Mouse (Mus musculus) midbrain, embryonic 16.5 days (tissue): ENCODE measurements at regions not wholly inside any gene's neighbourhood (a gene's known extent, or its start where the extent isn't known, plus 50 kb on each side); places are given as distances from the start of the nearest gene placed in this dataset.

Source experiments
- ATAC-seq: fragments of 200-750 bp; cut with Nextera tagmentation; 2 replicates; pipeline ENCODE4 v1.8.0; 2017; ENCODE audit warnings: moderate TSS enrichment
- H3K27ac ChIP-seq: fragments of 300-500 bp; sonication (generic); 2 replicates; pipeline ENCODE4 v1.5.1; 2014; ENCODE audit warnings: mild to moderate bottlenecking, low read length, mixed read lengths
- H3K27me3 ChIP-seq: fragments of 300-500 bp; sonication (generic); 2 replicates; pipeline ENCODE4 v1.6.1; 2014; ENCODE audit warnings: low read depth, low read length, mixed read lengths; ENCODE audit not compliant: control insufficient read depth, insufficient read depth
- H3K36me3 ChIP-seq: fragments of 300-500 bp; sonication (generic); 2 replicates; pipeline ENCODE4 v1.6.1; 2014; ENCODE audit warnings: mild to moderate bottlenecking, low read length, moderate library complexity, mixed read lengths; ENCODE audit not compliant: control insufficient read depth, insufficient read depth
- H3K4me1 ChIP-seq: fragments of 300-500 bp; sonication (generic); 2 replicates; pipeline ENCODE4 v1.6.1; 2014; ENCODE audit warnings: mild to moderate bottlenecking, low read length, mixed read lengths; ENCODE audit not compliant: control insufficient read depth, insufficient read depth
- H3K4me2 ChIP-seq: fragments of 300-500 bp; sonication (generic); 2 replicates; pipeline ENCODE4 v1.6.1; 2014; ENCODE audit warnings: mild to moderate bottlenecking, low read length, mixed read lengths
- H3K4me3 ChIP-seq: fragments of 300-500 bp; sonication (generic); 2 replicates; pipeline ENCODE4 v1.5.1; 2014; ENCODE audit warnings: low read depth, mild to moderate bottlenecking, low read length, moderate library complexity, mixed read lengths
- H3K9ac ChIP-seq: fragments of 300-500 bp; sonication (generic); 2 replicates; pipeline ENCODE4 v1.6.1; 2014; ENCODE audit warnings: low read depth, low read length, mixed read lengths
- H3K9me3 ChIP-seq: fragments of 300-500 bp; sonication (generic); replicated peaks from 2 replicates; pipeline ENCODE4 v1.6.1; 2014; ENCODE audit warnings: mild to moderate bottlenecking, low read length, mixed read lengths; ENCODE audit not compliant: control insufficient read depth, poor library complexity, severe bottlenecking
- WGBS: fragments of 180-500 bp; shearing (Covaris S2); extraction: QIAGEN DNeasy Blood & Tissue Kit; methylation state at CpG from one replicate; pipeline ENCODE4 v1.1.7; 2014; 5-methylcytosine and 5-hydroxymethylcytosine counted together

- H3K9ac ChIP-seq: no peak overlapping the region
- no peak overlapping the region for H3K4me2 ChIP-seq
- H3K4me3 ChIP-seq: no peak overlapping the region
- ATAC-seq: no peak
- 85% methylated on average over 9 of the region's 9 CpGs for WGBS
- H3K9me3 ChIP-seq: no peaks in the 10 kb centered on the region
- no peak overlapping the region for H3K27ac ChIP-seq
- no peaks in the 10 kb centered on the region for H3K36me3 ChIP-seq
- H3K27me3 ChIP-seq: no peaks in the 10 kb centered on the region
- H3K4me1 ChIP-seq: no peaks in the 10 kb centered on the region
Measured at GRCm38 (mm10) chr1:35331602-35332339, 482.0 kb downstream of the Plekhb2 start.

GRCm38 (mm10) chr1:35332340-35332684 lies 482.5 kb downstream of the Plekhb2 start:
- no peaks in the 10 kb centered on the region for H3K9me3 ChIP-seq
- no peaks in the 10 kb centered on the region for H3K27me3 ChIP-seq
- whole genome bisulfite sequencing: 95% methylated on average over 2 of the region's 2 CpGs
- H3K4me1 ChIP-seq: no peaks in the 10 kb centered on the region
- H3K36me3 ChIP-seq: no peaks in the 10 kb centered on the region
- no peak overlapping the region for H3K4me3 ChIP-seq
- no peak overlapping the region for H3K27ac ChIP-seq
- no peak overlapping the region for H3K4me2 ChIP-seq
- no peak overlapping the region for H3K9ac ChIP-seq
- no peak for ATAC-seq

DNA sequence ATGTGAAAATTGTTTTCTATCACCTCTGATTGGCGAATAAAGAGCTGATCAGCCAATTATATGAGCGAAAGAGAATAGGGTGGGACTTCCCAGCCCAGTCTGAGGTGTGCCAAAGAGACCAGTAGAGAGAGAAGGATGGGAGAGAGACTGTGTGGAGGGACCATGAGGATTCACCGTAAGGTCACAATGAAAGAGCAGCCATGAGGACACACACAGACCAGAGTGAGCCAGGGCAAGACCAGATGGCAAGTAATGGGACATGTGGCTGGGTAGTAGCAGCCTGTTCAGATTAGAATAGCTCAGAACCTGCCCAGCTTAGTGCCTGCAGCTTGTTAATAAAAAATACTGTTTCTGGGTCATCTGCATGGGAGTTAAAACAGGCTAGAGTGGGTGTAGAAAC lies 487.9 kb downstream of the Plekhb2 start:
- Histone ChIP-seq H3K36me3 (no peaks in the 10 kb centered on the region), H3K27ac (no peak overlapping the region), H3K4me1 (no peaks in the 10 kb centered on the region), H3K9ac (no peak overlapping the region), H3K9me3 (no peaks in the 10 kb centered on the region), H3K27me3 (no peaks in the 10 kb centered on the region), H3K4me3 (no peak overlapping the region), H3K4me2 (no peak overlapping the region)
- no peak for ATAC-seq
- 92% methylated on average over 3 of the region's 3 CpGs for WGBS

- no peak overlapping the region for H3K27ac ChIP-seq
- no peak overlapping the region for H3K4me3 ChIP-seq
- ATAC-seq: no peak
- no peaks in the 10 kb centered on the region for H3K27me3 ChIP-seq
- no peak overlapping the region for H3K4me2 ChIP-seq
- no peak overlapping the region for H3K9ac ChIP-seq
- H3K9me3 ChIP-seq: no peaks in the 10 kb centered on the region
- H3K4me1 ChIP-seq: no peaks in the 10 kb centered on the region
- WGBS: 73% methylated on average over 3 of the region's 3 CpGs
- H3K36me3 ChIP-seq: no peaks in the 10 kb centered on the region
Measured at GRCm38 (mm10) chr1:35338184-35338583, 488.4 kb downstream of the Plekhb2 start.

DNA sequence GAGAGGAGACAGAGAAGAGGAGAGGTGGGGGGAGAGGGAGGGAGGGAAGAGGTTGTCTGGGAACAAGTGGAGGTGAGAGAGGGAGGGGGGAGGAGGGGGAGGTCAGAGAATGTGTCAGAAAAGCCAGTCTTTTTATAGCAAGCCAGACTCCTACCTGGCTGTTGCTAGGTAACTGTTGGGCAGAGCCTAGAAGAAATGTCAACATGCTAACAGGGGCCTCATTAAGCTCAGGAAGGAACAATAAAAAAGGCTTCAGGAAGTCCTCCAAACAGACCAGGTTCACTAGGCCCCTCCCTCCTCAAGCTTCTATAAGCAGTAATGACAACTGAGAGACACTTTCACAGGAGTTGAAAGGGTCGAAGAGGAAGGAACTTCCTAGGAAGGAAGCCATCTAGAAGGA lies 494.8 kb downstream of the Plekhb2 start:
- no peak for ATAC-seq
- H3K4me1 ChIP-seq: no peaks in the 10 kb centered on the region
- 71% methylated on average over 1 of the region's 1 CpGs for WGBS
- no peaks in the 10 kb centered on the region for H3K9me3 ChIP-seq
- no peak overlapping the region for H3K4me3 ChIP-seq
- H3K27ac ChIP-seq: no peak overlapping the region
- no peaks in the 10 kb centered on the region for H3K36me3 ChIP-seq
- H3K9ac ChIP-seq: no peak overlapping the region
- H3K4me2 ChIP-seq: no peak overlapping the region
- no peaks in the 10 kb centered on the region for H3K27me3 ChIP-seq

- Histone ChIP-seq H3K4me2 (no peak overlapping the region), H3K9ac (no peak overlapping the region), H3K9me3 (no peaks in the 10 kb centered on the region), H3K27me3 (no peaks in the 10 kb centered on the region), H3K36me3 (no peaks in the 10 kb centered on the region), H3K27ac (no peak overlapping the region), H3K4me1 (no peaks in the 10 kb centered on the region), H3K4me3 (no peak overlapping the region)
- no peak for ATAC-seq
- WGBS: 61% methylated on average over 4 of the region's 4 CpGs
Measured at GRCm38 (mm10) chr1:35348294-35348693, 498.5 kb downstream of the Plekhb2 start.

GRCm38 (mm10) chr1:35358981-35359380 lies 509.2 kb downstream of the Plekhb2 start:
- 22% methylated on average over 5 of the region's 5 CpGs for WGBS
- ATAC-seq: no peak
- Histone ChIP-seq H3K4me1 (no peaks in the 10 kb centered on the region), H3K27ac (no peak overlapping the region), H3K36me3 (no peaks in the 10 kb centered on the region), H3K4me3 (no peak overlapping the region), H3K4me2 (no peak overlapping the region), H3K27me3 (no peaks in the 10 kb centered on the region), H3K9me3 (no peaks in the 10 kb centered on the region), H3K9ac (no peak overlapping the region)

GRCm38 (mm10) chr1:35361465-35361864 lies 511.7 kb downstream of the Plekhb2 start:
- Histone ChIP-seq H3K36me3 (no peaks in the 10 kb centered on the region), H3K9me3 (no peaks in the 10 kb centered on the region), H3K9ac (no peak overlapping the region), H3K27me3 (no peaks in the 10 kb centered on the region), H3K4me2 (no peak overlapping the region), H3K4me1 (no peaks in the 10 kb centered on the region), H3K27ac (no peak overlapping the region), H3K4me3 (no peak overlapping the region)
- ATAC-seq: no peak
- 98% methylated on average over 3 of the region's 3 CpGs for WGBS

- no peaks in the 10 kb centered on the region for H3K27me3 ChIP-seq
- 63% methylated on average over 3 of the region's 3 CpGs for WGBS
- H3K27ac ChIP-seq: no peak overlapping the region
- no peak overlapping the region for H3K9ac ChIP-seq
- H3K4me1 ChIP-seq: no peaks in the 10 kb centered on the region
- no peak for ATAC-seq
- H3K4me2 ChIP-seq: no peak overlapping the region
- no peaks in the 10 kb centered on the region for H3K36me3 ChIP-seq
- H3K9me3 ChIP-seq: no peaks in the 10 kb centered on the region
- H3K4me3 ChIP-seq: no peak overlapping the region
Measured at GRCm38 (mm10) chr1:35362836-35363235, 513.1 kb downstream of the Plekhb2 start.
